Mouse (Mus musculus): ENCODE measurements around the gene Serf2. TPM values are rescaled to one million over a fixed set of nuclear protein-coding genes. Genes with fewer than 3 reads are reported as not detected.

The Serf2 gene
- polyA plus RNA-seq, 1 experiment: 208 TPM

GRCm38 (mm10) chr2:121415591-121415990 lies 33.4 kb upstream of the Serf2 start:
- TF ChIP-seq CTCF (IDR thresholded peaks at IDR 0.05; ENCODE audit: control insufficient read depth, insufficient read depth, insufficient replicate concordance, low read depth, low read length) (no peak), POLR2A (IDR thresholded peaks at IDR 0.05; ENCODE audit: control insufficient read depth, low read depth, low read length) (no peak)
- Histone ChIP-seq H3K27me3 (ENCODE audit: control insufficient read depth, insufficient read depth, low read length) (no peaks in the 10 kb centered on the region), H3K4me3 (ENCODE audit: control insufficient read depth, low read depth, low read length) (no peak overlapping the region), H3K36me3 (ENCODE audit: control insufficient read depth, insufficient read depth, low read length) (peaks cover 4% of the 10 kb centered on the region; the same call in 1 of the 2 replicates), H3K4me1 (ENCODE audit: control insufficient read depth, insufficient read depth, low read length) (peaks cover 4% of the 10 kb centered on the region; the same call in 1 of the 2 replicates), H3K27ac (ENCODE audit: control insufficient read depth, insufficient read depth, low read depth, low read length) (no peak overlapping the region)

DNA sequence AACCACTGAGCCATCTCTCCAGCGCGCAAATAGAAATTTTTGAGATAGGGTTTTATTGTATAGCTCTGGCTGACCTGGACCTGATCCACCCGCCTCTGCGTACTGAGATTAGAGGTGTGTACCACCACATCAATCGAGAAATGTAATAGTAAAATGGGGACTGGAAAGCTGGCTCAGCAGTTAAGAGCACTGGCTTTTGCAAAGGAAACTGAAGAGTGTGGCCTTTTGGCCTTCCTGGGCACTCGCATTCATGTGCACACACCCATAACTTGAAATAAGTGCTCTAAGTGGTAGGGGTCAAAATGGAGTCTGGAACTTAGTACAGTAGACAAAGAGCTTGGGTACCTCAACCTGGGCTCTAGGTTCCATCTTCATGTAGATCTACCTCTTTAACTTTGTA lies 32.6 kb upstream of the Serf2 start:
- Histone ChIP-seq H3K27ac (ENCODE audit: control insufficient read depth, insufficient read depth, low read depth, low read length) (no peak overlapping the region), H3K4me3 (ENCODE audit: control insufficient read depth, low read depth, low read length) (no peak overlapping the region), H3K36me3 (ENCODE audit: control insufficient read depth, insufficient read depth, low read length) (peaks cover 4% of the 10 kb centered on the region; the same call in 1 of the 2 replicates), H3K4me1 (ENCODE audit: control insufficient read depth, insufficient read depth, low read length) (peaks cover 4% of the 10 kb centered on the region; the same call in 1 of the 2 replicates), H3K27me3 (ENCODE audit: control insufficient read depth, insufficient read depth, low read length) (no peaks in the 10 kb centered on the region)
- TF ChIP-seq CTCF (IDR thresholded peaks at IDR 0.05; ENCODE audit: control insufficient read depth, insufficient read depth, insufficient replicate concordance, low read depth, low read length): no peak
- TF ChIP-seq POLR2A (IDR thresholded peaks at IDR 0.05; ENCODE audit: control insufficient read depth, low read depth, low read length): no peak

- Histone ChIP-seq H3K36me3 (ENCODE audit: control insufficient read depth, insufficient read depth, low read length) (no peaks in the 10 kb centered on the region; the same call in 1 of the 2 replicates), H3K27ac (ENCODE audit: control insufficient read depth, insufficient read depth, low read depth, low read length) (no peak overlapping the region), H3K4me3 (ENCODE audit: control insufficient read depth, low read depth, low read length) (no peak overlapping the region), H3K27me3 (ENCODE audit: control insufficient read depth, insufficient read depth, low read length) (no peaks in the 10 kb centered on the region), H3K4me1 (ENCODE audit: control insufficient read depth, insufficient read depth, low read length) (peaks cover 2% of the 10 kb centered on the region; the same call in 1 of the 2 replicates)
- TF ChIP-seq CTCF (IDR thresholded peaks at IDR 0.05; ENCODE audit: control insufficient read depth, insufficient read depth, insufficient replicate concordance, low read depth, low read length): no peak
- TF ChIP-seq POLR2A (IDR thresholded peaks at IDR 0.05; ENCODE audit: control insufficient read depth, low read depth, low read length): no peak
Measured at GRCm38 (mm10) chr2:121418476-121418875, 30.5 kb upstream of the Serf2 start.

- Histone ChIP-seq H3K4me3 (ENCODE audit: control insufficient read depth, low read depth, low read length) (no peak overlapping the region), H3K36me3 (ENCODE audit: control insufficient read depth, insufficient read depth, low read length) (no peaks in the 10 kb centered on the region; the same call in 1 of the 2 replicates), H3K4me1 (ENCODE audit: control insufficient read depth, insufficient read depth, low read length) (no peaks in the 10 kb centered on the region), H3K27ac (ENCODE audit: control insufficient read depth, insufficient read depth, low read depth, low read length) (no peak overlapping the region), H3K27me3 (ENCODE audit: control insufficient read depth, insufficient read depth, low read length) (no peaks in the 10 kb centered on the region)
- no peak for TF ChIP-seq CTCF (IDR thresholded peaks at IDR 0.05; ENCODE audit: control insufficient read depth, insufficient read depth, insufficient replicate concordance, low read depth, low read length)
- TF ChIP-seq POLR2A (IDR thresholded peaks at IDR 0.05; ENCODE audit: control insufficient read depth, low read depth, low read length): no peak
Measured at GRCm38 (mm10) chr2:121423166-121423565, 25.8 kb upstream of the Serf2 start.

DNA sequence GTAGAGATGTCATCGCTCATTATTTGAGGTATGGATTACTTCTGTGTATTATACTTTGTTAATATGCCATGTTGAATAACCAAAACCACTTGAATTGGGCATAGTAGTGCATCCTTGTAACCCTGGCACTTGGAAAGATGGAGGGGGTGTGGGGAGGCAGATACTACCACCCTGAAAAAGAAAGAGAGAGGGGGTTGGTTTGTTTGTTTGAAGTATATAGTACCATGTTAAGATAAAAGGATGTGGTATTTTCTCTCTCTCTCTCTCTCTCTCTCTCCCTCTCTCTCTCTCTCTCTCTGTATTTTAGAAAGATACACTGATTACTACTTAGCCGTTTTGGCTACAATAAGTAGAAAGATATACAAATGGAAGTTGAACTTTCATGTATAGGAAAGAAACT lies 23.1 kb upstream of the Serf2 start:
- no peak for TF ChIP-seq CTCF (IDR thresholded peaks at IDR 0.05; ENCODE audit: control insufficient read depth, insufficient read depth, insufficient replicate concordance, low read depth, low read length)
- no peak for TF ChIP-seq POLR2A (IDR thresholded peaks at IDR 0.05; ENCODE audit: control insufficient read depth, low read depth, low read length)
- no peaks in the 10 kb centered on the region for H3K4me1 ChIP-seq (ENCODE audit: control insufficient read depth, insufficient read depth, low read length)
- H3K4me3 ChIP-seq (ENCODE audit: control insufficient read depth, low read depth, low read length): no peak overlapping the region
- no peaks in the 10 kb centered on the region; the same call in 1 of the 2 replicates for H3K36me3 ChIP-seq (ENCODE audit: control insufficient read depth, insufficient read depth, low read length)
- H3K27me3 ChIP-seq (ENCODE audit: control insufficient read depth, insufficient read depth, low read length): no peaks in the 10 kb centered on the region
- no peak overlapping the region for H3K27ac ChIP-seq (ENCODE audit: control insufficient read depth, insufficient read depth, low read depth, low read length)

DNA sequence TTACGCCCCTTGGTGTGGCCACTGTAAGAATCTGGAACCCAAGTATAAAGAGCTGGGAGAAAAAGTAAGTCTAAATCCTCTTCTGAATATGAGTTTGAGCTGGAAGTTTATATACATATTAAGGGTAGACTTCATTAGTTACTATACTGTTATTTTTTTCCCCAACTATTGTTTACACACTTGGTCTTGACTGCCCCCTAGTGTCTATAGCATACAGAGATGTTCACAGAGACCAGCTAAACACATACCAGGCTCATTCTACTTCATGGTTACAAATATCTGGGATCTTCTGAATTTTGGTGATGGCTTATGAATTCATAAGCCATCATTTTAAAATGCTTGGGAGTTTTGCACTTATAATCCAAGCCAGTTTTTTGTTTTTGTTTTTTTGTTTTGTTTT lies 14.1 kb upstream of the Serf2 start:
- TF ChIP-seq POLR2A (IDR thresholded peaks at IDR 0.05; ENCODE audit: control insufficient read depth, low read depth, low read length) (no peak), CTCF (IDR thresholded peaks at IDR 0.05; ENCODE audit: control insufficient read depth, insufficient read depth, insufficient replicate concordance, low read depth, low read length) (no peak)
- H3K4me1 ChIP-seq (ENCODE audit: control insufficient read depth, insufficient read depth, low read length): no peaks in the 10 kb centered on the region
- no peaks in the 10 kb centered on the region; the same call in none of the 2 replicates for H3K36me3 ChIP-seq (ENCODE audit: control insufficient read depth, insufficient read depth, low read length)
- no peak overlapping the region for H3K27ac ChIP-seq (ENCODE audit: control insufficient read depth, insufficient read depth, low read depth, low read length)
- no peaks in the 10 kb centered on the region for H3K27me3 ChIP-seq (ENCODE audit: control insufficient read depth, insufficient read depth, low read length)
- no peak overlapping the region for H3K4me3 ChIP-seq (ENCODE audit: control insufficient read depth, low read depth, low read length)

DNA sequence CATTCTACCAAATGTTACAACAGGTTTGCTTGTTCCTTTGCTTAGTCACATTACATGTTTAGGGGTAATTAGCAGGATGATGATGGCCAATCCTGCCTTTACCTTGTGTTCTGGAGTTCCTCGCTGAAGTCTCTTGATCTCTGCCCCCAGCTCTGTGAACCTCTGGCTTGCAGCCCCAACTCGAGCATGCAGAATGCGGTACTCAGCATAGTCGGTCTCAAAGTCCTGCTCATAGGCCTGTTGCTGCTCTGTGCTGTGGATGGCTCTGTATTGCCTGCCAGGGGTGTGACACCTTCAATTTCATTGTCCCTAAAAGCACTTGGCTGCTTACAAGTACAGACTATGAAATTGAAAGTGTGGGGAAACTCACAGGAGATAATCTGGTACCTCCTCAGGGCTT lies 9.2 kb upstream of the Serf2 start:
- Histone ChIP-seq H3K36me3 (ENCODE audit: control insufficient read depth, insufficient read depth, low read length) (no peaks in the 10 kb centered on the region; the same call in 1 of the 2 replicates), H3K27me3 (ENCODE audit: control insufficient read depth, insufficient read depth, low read length) (no peaks in the 10 kb centered on the region), H3K4me3 (ENCODE audit: control insufficient read depth, low read depth, low read length) (no peak overlapping the region), H3K4me1 (ENCODE audit: control insufficient read depth, insufficient read depth, low read length) (peaks cover 5% of the 10 kb centered on the region), H3K27ac (ENCODE audit: control insufficient read depth, insufficient read depth, low read depth, low read length) (no peak overlapping the region)
- no peak for TF ChIP-seq POLR2A (IDR thresholded peaks at IDR 0.05; ENCODE audit: control insufficient read depth, low read depth, low read length)
- no peak for TF ChIP-seq CTCF (IDR thresholded peaks at IDR 0.05; ENCODE audit: control insufficient read depth, insufficient read depth, insufficient replicate concordance, low read depth, low read length)

Measured in testis, adult 2 months (tissue).